Mouse (Mus musculus) ES-E14 (cell line): Measurements from ENCODE around the gene Zbtb8a. TPM values are rescaled to one million over a fixed set of nuclear protein-coding genes. Genes with fewer than 3 reads are reported as not detected.

Experiments used
- DNase-seq: peaks from one replicate; pipeline ENCODE4 v3.0.0-alpha.2; 2013; ENCODE audit warnings: low read depth, low spot score
- H3K27ac ChIP-seq: 2 replicates; pipeline ENCODE4 v1.5.1; 2012; ENCODE audit warnings: low read depth, mild to moderate bottlenecking, low read length, moderate library complexity, mixed read lengths; ENCODE audit not compliant: poor library complexity, insufficient read depth, severe bottlenecking
- H3K36me3 ChIP-seq: 2 replicates; pipeline ENCODE4 v1.6.1; 2012; ENCODE audit warnings: mild to moderate bottlenecking, low read length, moderate library complexity, mixed read lengths; ENCODE audit not compliant: control insufficient read depth, poor library complexity, insufficient read depth, severe bottlenecking
- H3K4me1 ChIP-seq, 2 experiments: fragments of 150-350 bp in 1 of 2; sonication (generic) in 1 of 2; 2 replicates each; pipeline ENCODE4 v1.6.1; 2012; ENCODE audit warnings: low read length in 2 of 2, mild to moderate bottlenecking in 1 of 2, mixed read lengths in 1 of 2; ENCODE audit not compliant: control insufficient read depth in 2 of 2, insufficient read depth in 2 of 2, poor library complexity in 1 of 2
- H3K4me3 ChIP-seq, 2 experiments: fragments of 150-350 bp in 1 of 2; sonication (generic) in 1 of 2; 2 replicates each; pipeline ENCODE4 v1.5.1; 2012; ENCODE audit warnings: low read length in 2 of 2, low read depth in 1 of 2, mild to moderate bottlenecking in 1 of 2, mixed read lengths in 1 of 2; ENCODE audit not compliant: insufficient read depth in 1 of 2, poor library complexity in 1 of 2, severe bottlenecking in 1 of 2
- H3K9ac ChIP-seq: 2 replicates; pipeline ENCODE4 v1.6.1; 2012; ENCODE audit warnings: low read depth, mild to moderate bottlenecking, low read length, mixed read lengths; ENCODE audit not compliant: poor library complexity, insufficient read depth, severe bottlenecking
- H3K9me3 ChIP-seq: fragments of 150-350 bp; sonication (generic); 2 replicates; pipeline ENCODE4 v1.6.1; 2012; ENCODE audit warnings: low read depth, mild to moderate bottlenecking, low read length; ENCODE audit not compliant: control insufficient read depth, insufficient read depth
- CHD2 ChIP-seq: IDR thresholded peaks from 2 replicates; pipeline ENCODE4 v1.6.1; 2014; ENCODE audit warnings: mild to moderate bottlenecking, low read depth, low read length, inconsistent platforms
- HCFC1 ChIP-seq: IDR thresholded peaks from 2 replicates; pipeline ENCODE4 v1.6.1; 2012; ENCODE audit warnings: low read length, inconsistent platforms, borderline replicate concordance; ENCODE audit not compliant: insufficient read depth
- MAFK ChIP-seq: IDR thresholded peaks from 2 replicates; pipeline ENCODE4 v1.6.1; 2014; ENCODE audit warnings: mild to moderate bottlenecking, low read depth, low read length, inconsistent platforms; ENCODE audit not compliant: insufficient read depth
- ZC3H11A ChIP-seq: IDR thresholded peaks from 2 replicates; pipeline ENCODE4 v1.6.1; 2012; ENCODE audit warnings: low read depth, mild to moderate bottlenecking, inconsistent platforms, low read length, borderline replicate concordance
- ZNF384 ChIP-seq: IDR thresholded peaks from 2 replicates; pipeline ENCODE4 v1.6.1; 2012; ENCODE audit warnings: low read depth, low read length, inconsistent platforms
- in situ Hi-C, 2 experiments: fragments of 600-800 bp; cut with MboI; formaldehyde crosslinking; loops; one replicate each; pipeline ENCODE4 v1.15.1; 2025; ENCODE audit warnings: low sequenced_read_pairs in 2 of 2, inconsistent platforms in 1 of 2; ENCODE audit not compliant: unreplicated experiment in 2 of 2
- total RNA-seq: library from RNA; depleted of rRNA; stranded (reverse); fragments of 300-350 nt; gene quantifications from 2 replicates; pipeline ENCODE4 v1.2.3, GENCODE M21; 2012

The Zbtb8a gene
- total RNA-seq, 1 experiment, result 25.3 TPM

DNA sequence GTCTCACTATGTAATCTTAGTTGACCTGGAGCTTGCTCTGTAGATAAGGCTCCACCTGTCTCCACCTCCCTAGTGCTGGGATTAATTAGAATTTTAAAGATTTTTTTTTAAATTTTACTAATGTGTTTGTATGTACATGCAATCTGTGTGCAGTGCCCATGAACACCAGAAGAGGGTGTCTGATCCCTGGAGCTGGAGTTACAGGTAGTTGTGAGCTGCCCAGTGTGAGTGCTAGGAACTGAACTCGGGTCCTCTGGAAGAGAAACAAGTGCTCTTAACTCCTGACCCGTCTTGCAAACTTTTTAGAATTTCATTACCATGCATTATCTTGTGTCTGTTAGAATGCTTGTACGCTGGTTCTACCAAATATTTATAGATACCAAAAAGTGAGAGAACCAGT lies 6.5 kb downstream of the Zbtb8a start:
- in situ Hi-C loops, result no loop called here
- no peak overlapping the region for H3K27ac ChIP-seq
- H3K4me3 ChIP-seq, result no peak overlapping the region

DNA sequence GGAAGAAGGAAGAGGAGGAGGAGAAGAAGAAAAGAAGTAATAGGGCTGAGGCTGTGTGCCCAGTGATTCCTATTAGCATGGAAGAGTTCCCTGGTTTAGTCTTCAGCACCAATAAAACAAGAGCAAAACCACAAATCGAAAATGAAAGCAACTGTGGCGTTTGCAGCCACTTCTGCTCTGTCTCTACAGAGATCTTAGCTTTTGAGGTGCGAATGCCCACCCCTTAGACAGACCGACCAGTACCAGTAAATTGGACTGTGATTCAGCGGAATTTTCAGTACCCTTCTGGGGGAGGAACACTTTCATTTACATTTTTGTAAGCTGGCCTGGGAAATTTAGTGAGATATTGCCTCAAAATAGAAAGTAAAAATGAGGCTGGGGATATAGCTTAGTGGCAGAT lies 12.7 kb downstream of the Zbtb8a start:
- no peak overlapping the region for H3K4me3 ChIP-seq
- no peak overlapping the region for H3K27ac ChIP-seq
- H3K9me3 ChIP-seq, result no peaks in the 10 kb centered on the region
- no peak overlapping the region for H3K9ac ChIP-seq
- H3K36me3 ChIP-seq, result peaks cover 22% of the 10 kb centered on the region
- in situ Hi-C loops, result no loop called here
- TF ChIP-seq ZC3H11A (no peak), MAFK (no peak), ZNF384 (no peak), HCFC1 (no peak), CHD2 (no peak)
- DNase-seq, result no peak
- H3K4me1 ChIP-seq, result peaks cover 9 to 16% of the 10 kb centered on the region in 2 experiments

More for the DNA sequence above, 6.5 kb downstream of the Zbtb8a start:
- Histone ChIP-seq H3K9ac (no peak overlapping the region), H3K36me3 (peaks cover 8% of the 10 kb centered on the region), H3K4me1 (peaks cover 5 to 6% of the 10 kb centered on the region in 2 experiments; a peak in 2 of 4 replicates), H3K9me3 (no peaks in the 10 kb centered on the region)
- DNase-seq, result no peak
- TF ChIP-seq MAFK, result no peak
- no peak for TF ChIP-seq ZC3H11A
- TF ChIP-seq CHD2, result no peak
- TF ChIP-seq HCFC1, result no peak

DNA sequence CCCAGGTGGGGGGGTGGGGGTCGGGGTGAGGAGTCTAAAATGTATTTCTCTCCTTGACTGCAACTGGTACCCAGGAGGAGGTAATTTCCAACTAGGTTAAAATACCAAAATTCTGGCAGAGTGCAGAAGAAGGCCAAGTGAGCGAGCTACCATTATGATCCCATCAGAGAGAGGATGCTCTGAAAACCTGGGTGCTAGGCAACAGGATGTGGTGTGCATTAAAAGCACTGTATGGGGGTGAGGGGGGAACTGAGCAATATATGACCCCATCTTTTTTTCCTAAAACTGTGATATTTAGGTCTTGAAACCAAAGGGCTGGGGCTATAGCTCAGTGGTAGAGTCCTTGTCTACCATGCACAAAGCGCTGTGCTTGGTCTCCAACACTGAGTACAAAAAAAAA lies 13.5 kb downstream of the Zbtb8a start:
- in situ Hi-C loops, result no loop called here
- H3K9ac ChIP-seq, result no peak overlapping the region
- no peak overlapping the region for H3K27ac ChIP-seq
- no peak overlapping the region for H3K4me3 ChIP-seq
- peaks cover 5 to 14% of the 10 kb centered on the region in 2 experiments for H3K4me1 ChIP-seq
- no peaks in the 10 kb centered on the region for H3K9me3 ChIP-seq
- TF ChIP-seq HCFC1 (no peak), ZNF384 (no peak), ZC3H11A (no peak), CHD2 (no peak), MAFK (no peak)
- H3K36me3 ChIP-seq, result peaks cover 28% of the 10 kb centered on the region
- no peak for DNase-seq

DNA sequence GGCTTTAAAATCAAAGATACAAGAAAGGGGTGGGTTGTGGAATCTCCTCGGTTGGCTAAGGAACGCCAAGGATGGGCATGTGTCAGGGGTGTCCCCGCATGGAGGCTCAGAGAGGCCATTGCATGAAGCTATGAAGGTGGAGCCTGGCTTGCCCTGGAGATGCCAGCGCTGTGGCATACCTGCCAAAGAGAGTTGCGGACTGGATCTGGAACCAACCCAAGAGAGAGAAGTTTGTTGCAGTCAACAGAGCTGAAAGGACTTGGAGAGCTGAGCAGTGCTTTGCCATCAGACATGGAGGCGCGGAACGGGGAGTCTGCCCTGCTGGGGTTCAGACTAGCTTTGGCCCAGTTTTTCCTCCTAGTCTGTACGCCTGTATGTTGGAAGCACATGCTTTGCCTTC lies 14.5 kb downstream of the Zbtb8a start:
- peaks cover 5 to 14% of the 10 kb centered on the region in 2 experiments for H3K4me1 ChIP-seq
- peaks cover 28% of the 10 kb centered on the region for H3K36me3 ChIP-seq
- TF ChIP-seq ZC3H11A (no peak), ZNF384 (no peak), HCFC1 (no peak), CHD2 (no peak), MAFK (no peak)
- 0 out of 2 replicates have a peak overlapping the region, but pooled peaks have one; percentile 1 for H3K27ac ChIP-seq
- H3K9me3 ChIP-seq, result no peaks in the 10 kb centered on the region
- no peak overlapping the region for H3K9ac ChIP-seq
- in situ Hi-C loops, result no loop called here
- no peak for DNase-seq
- H3K4me3 ChIP-seq, result no peak overlapping the region

DNA sequence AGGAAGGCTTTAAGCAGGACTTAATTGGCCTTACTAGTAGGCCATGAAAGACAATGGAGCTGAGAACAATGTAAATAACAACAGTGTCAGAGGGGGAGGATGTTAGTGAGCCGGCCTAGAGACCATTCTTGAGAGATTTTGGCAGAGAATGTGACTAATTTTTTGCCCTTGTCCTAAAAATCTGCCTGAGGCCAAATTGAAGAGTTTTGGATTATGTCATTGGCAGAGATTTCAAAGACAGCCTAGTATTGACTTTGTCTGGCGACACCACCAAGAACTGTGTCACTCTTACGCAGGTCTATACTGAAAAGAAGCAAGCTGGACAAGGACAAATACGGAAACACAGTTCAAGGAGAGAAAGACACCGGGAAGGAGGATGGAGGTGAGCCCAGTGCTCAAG lies 15.1 kb downstream of the Zbtb8a start:
- peaks cover 5 to 14% of the 10 kb centered on the region in 2 experiments for H3K4me1 ChIP-seq
- H3K9me3 ChIP-seq, result no peaks in the 10 kb centered on the region
- in situ Hi-C loops, result no loop called here
- H3K9ac ChIP-seq, result no peak overlapping the region
- no peak overlapping the region for H3K27ac ChIP-seq
- TF ChIP-seq CHD2, result no peak
- no peak for TF ChIP-seq MAFK
- no peak for TF ChIP-seq ZC3H11A
- TF ChIP-seq HCFC1, result no peak
- TF ChIP-seq ZNF384, result no peak
- no peak overlapping the region for H3K4me3 ChIP-seq
- DNase-seq, result no peak
- peaks cover 34% of the 10 kb centered on the region for H3K36me3 ChIP-seq
